Mouse (Mus musculus): ENCODE data around the gene Gp1bb. TPM values are rescaled to one million over a fixed set of nuclear protein-coding genes. Genes with fewer than 3 reads are reported as not detected.

The Gp1bb gene
- total RNA-seq, 2 experiments from 2014 or later, result 0.27 to 0.67 TPM

DNA sequence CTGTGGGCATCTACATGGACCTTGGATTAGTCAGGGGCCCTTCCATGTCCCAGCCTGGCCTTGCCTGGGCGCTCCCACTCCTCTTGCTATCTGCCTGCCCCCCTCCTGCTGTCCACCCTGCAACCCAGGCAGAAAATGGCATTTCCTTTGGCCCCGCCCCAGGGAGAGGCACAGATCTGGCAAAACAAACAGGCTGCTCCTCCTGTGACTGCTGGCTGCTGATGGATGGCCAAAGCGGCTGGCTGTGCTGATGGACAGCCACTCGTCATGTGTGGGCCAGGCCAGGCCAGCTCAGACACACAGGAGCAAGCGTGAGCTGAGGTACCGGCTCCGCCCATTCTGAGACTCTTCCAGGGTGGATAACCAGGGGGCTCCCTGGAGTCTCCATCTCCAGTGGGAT, 20.8 kb downstream of the Gp1bb start:
- no peak for DNase-seq

DNA sequence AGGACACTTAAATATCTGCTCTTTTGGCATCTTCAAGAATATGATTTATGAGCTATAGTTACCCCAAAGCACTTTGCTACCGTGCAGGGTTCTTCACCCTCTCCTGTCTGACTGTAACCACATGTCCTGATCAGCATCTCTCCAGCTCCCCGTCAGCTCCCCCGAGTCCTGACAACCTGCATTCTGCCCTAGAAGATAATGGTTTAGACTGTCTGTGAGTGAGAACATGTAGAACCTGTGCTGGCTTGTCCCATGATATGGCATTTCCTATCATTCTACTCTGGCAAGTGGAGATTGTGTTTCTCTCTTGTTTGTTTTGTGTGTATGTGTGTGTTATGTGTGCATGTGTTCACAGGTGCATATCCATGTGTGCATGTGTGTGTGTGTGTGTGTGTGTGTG, 24.2 kb downstream of the Gp1bb start:
- no peak for DNase-seq

DNA sequence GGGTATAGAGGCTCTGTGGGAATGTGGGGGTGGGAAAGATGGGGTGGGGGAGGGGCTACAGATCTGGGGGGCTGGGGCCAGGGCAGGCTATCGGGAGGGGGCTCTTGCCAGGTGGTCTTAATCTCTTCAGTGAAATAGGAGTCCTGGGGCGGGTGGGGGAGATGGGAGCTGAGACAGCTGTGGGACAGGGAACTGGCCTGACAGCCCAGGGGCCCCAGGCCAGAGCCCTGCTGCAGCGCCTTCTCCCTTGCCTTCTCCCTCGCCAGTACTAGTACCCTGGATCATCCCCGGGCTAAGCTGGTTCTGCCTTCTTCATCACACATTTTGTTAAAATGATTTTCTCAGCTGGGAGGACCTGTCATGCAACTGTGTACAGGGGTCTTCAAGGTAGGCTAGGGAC, 25.9 kb downstream of the Gp1bb start:
- DNase-seq, result no peak

DNA sequence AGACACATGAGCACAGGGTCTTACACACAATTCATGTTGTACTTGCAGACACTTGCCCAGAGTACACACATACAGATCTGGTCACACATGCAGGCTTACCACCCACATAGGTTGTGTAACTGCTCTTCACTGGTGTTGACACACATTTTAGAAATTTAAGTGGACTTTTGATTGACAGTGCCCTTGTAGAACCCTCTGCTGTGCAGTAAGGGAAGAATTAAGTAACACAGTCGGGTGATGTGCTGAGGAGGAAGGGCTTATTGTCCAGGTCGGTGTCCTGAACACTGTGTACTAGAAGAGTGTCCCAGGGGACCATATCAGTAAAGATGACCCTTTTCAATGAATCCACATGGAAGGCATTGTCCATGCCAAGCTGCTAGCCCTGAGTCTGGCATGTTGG, 28.3 kb downstream of the Gp1bb start:
- DNase-seq, result no peak

DNA sequence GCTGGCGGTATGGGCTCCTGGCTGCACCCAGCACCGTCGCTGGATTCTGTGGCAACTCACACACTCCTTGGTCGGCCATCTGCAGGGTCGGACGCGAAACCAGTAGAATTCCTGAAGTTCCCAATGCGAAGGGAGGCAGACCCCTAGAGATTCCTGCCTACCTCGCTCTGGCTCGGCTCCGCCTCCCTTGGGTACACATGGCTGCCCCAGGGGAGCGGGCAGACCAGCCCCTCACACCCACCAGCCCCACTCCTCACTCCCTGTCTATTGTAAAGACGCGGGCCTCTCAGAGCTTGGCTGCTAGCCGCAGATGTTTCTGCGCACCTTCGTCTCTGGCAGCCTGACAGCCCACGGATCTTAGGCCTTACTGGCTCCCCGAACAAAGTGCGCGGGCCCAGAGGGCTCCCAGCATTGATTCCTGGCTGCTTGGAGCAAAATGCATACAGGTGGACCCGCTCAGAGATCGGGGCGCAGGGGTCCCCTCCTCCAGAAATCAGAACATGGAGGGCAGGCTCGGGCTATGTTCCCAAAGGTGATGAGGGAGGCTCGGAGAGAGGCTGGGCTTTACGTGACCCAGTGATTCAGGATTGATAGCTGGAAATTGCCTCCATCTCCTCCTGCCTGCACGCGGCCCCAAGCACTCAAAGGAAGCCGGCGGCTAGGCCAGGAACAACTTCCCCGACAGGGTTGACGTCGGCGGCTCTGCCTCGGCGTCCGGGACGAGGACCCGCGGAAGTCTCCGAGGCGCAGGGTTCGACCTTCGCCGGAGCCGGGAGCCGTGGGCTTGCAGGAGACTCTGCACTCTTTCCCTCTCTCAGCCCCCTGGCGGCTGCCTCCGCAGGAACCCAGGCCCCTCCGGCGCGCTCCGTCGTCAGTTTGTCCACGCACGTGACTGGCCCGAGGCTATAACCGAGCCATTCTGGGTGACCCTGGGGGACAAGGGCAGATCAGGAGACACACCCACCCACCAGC, 30.9 kb downstream of the Gp1bb start:
- no peak for DNase-seq

DNA sequence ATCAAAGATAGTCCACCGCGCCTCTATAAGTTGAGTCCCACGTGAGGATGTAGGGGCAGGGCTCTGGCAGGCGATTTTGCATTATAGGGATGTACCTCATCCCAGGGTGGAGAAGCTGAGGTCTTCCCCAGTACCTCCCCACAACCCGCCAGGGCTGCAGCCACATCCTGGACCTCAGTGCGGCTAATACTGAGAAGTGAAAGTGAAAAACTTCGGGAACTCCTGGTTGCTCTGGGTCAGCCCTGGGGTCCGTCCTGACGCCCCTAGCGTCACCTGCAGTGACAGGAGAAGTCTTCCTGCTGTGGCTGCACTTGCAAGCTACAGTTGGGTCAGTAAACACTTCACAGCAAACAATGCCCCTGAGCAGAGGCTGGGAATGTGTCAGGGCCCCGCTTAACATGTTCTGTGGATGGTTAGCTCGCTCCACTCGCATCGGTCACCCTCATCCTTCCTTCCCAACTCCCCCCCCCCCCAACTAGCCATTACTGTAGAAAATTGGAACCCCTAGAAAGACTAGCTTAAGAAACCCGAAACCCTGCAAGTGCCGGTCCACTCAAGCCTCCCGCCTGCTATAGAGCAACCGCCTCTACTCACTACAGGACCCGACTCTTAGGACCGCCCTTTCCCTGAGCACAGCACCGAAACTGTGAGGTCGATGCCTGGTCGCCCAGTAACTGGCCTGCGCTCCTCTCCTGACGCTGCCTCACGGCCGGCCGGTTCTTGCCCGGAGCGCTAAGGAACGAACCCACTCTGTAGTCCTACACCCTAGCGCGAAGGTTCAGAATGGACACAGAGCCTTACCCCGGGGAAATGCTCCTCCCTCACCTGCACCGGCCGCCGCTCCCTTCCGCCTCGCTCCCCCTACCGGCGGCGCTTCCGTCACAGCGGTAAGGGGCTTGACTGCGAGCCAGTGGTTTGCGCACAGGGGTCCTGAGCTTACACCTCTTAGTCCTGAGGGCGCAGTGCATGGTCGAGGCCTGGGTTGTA, 32.1 kb downstream of the Gp1bb start, which contains the start of gene Tbx1:
TSS of gene Tbx1 (minus strand) at position 868 of the 987 bp plus-strand sequence.
- no peak for DNase-seq

DNA sequence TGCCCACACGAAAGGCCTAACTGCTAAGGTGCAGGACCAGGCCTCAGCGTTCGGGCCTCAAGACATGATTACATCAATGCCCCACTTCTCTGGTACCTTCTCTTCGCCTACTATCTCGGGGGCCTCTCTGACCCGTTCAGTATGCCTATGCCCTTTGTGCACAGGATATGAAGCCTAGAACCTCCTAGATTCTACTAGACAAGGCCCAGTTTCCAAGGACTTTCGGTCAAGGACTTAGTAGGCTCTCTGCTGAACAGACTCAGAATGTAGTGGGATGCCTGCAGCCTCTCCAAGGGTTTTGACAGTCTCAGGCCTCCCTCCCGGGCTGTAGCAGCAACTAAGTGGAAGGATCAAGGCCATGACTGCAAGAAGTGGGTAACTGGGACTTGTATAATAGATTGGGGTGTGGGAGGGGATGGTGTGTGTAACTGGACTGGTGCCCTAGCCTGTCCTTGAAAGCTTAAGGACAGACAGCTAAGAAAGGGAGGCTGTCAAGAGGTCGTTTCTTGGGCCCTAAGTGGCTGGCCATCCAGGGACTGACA, 33.1 kb downstream of the Gp1bb start:
- no peak for DNase-seq

DNA sequence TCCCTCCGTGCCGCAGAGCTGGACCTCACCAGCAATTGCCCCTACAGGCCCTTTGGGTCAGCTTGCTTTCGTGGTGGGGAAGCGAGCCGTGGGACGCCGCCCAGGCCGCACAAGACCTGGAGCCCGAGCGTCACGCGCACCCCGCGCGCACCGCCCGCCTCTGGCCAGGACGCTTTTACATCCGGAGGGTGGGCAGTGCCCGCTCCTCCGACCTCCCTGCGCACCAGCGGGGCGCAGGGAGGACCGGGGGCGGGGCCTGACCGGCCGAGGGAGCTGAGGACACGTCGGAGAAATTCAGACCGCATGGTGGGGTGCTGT, 33.5 kb downstream of the Gp1bb start:
- no peak for DNase-seq

DNA sequence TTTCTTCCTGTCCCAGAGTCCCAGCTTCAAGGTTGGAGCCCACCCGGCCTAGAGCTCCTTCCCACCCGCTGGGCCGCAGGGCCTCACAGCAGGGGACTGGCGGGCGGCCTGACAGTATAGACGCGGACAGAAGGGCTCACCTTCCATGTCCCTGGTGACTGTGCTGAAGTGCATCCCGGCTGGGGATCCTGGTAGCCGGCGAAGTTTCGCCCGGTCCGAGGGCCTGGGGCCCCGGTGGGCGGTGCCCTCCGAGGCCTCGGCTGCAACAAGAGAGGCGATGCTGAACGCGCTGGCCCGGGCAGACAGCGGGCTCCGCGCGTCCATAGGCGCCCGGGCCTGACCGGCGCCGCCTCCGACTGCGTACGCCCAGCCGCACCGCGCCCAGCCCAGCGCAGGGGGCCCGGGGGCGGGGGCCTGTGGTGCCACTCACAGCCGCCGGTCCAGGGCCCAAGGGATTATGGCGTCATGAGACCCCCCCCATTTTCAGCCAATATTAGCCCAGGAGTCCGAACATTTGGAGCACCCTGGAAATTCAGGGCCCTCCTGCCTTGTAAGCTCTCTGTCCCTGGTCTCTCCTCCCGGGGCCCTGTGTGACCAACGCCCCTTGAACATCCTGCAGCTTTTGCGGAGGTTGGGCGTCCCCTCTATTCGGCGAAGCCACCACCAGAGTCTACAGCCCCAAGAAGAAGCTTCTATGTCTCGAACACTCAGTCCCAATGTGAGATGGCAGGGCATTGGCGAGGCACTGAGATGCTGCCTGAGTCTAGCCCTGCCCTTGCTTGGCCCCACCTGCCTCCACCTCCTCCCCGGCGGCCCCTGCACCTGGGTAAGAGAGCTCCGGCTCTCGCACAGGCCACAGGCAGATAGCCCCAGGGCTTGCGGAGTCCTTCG, 34.1 kb downstream of the Gp1bb start:
- no peak for DNase-seq

DNA sequence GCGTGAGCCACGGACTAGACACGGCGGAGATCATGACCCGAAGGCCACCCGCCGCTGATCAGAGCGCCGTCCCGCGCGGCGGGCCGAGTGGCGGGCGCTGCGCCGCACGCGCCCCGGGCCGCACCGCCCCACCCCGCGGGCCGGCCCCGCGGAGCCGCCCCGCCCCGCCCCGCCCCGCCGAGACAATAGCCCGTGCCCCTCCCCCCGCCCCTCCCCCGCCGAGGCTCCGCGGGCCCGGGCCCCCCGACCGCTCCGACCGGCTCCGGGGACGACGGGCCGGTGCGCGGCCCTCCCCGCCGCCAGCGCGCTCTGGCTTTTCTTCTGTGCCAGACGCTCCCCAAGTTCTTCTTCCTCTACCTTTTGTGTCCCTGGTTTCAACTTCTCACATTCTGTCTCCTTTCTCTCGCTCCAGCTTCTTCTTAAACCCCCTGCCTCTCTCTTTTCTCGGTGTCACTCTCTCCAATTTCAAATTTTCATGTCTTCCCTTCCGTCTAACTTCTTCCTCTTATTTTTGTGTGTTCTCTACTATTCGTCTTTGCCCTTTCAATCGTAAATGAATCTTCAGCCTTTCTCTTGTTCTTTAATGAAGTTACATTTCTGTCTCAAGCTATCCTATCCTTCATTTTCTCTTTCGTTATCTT, 35.2 kb downstream of the Gp1bb start:
- DNase-seq, result no peak

DNA sequence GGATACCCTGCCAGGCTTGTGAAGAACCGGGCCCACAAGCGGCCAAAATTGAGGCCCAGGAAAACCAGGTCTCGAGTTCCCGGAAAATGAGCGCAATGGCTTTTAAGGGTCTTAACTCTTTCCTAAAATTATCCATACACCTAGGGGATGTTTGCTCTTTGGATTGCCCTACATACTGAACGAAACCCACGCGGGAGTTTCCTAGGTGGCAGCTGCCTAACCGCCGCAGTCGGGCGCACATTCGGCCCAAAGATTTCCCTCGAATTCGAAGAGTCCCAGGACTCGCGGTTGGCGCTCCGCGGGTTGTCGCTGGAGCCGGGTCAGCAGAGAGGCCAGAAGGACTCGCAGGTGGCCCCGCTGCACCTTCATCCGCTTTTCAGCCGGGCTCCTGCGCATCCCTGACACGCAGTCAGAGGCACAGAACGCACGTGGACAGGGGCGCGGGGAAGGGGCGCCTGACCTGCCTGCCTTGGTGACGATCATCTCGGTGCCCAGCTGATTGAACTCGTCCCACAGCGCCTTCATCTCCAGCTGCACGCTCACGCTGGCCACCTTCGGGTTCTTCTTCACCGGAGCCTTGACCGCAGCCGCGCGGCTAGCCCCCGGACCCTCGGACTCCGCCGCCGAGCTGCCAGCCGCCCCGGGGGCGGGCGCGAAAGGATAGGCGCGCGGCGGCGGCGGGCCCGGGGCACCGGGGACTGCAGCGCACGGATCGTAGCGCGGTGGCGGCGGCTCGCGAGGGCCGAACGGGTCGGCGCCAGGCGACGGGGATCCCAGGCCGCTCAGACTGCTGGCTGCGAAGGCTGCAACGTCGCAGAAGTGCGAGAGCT, 35.9 kb downstream of the Gp1bb start:
- no peak for DNase-seq

DNA sequence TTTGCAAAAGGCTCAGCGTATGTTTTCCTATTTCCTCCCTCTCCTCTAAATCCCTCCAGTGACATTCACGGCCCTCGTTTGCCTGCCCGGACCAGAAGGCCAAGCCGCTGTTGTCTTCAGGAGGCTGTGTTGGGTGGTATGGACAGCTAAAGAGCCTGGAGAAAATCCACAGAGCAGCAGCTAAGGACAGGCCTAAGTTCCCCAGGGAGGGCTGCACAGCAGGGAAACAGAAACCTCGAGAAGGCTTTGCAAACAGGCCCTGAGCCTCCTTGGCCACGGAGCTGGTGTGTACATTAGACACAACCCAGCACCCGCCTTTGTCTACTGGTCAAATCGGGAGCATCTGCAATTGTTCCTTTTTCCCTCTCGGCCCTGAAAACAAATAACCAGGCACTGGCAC, 36.5 kb downstream of the Gp1bb start:
- no peak for DNase-seq

DNA sequence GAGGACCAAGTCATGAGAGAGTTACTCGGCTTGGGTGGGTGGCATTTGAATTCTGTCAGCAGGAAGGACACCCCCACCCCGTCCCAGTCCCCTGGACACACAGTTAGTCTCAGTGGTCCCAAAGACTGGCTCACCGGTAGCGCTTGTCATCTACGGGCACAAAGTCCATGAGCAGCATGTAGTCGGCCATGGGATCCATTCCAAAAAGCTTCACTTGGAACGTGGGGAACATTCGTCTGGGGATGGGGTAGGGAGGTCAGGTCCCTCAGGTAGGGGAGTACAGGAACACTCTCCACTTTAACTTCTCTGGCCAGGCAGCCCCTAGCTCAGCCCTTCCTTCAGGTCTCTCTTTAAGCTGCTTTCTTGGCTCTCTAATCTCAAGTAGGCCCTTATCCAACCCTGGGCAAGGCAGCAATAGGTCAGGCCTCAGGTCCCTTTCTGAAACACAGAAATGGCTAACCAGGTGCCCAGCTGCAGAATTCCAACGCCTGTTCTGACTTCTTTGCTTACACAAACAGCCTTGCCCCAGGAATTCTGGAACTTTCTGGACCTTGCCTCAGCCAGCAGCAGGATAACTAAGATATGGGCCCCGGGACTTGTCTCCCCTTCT, 37.2 kb downstream of the Gp1bb start:
- DNase-seq, result no peak

DNA sequence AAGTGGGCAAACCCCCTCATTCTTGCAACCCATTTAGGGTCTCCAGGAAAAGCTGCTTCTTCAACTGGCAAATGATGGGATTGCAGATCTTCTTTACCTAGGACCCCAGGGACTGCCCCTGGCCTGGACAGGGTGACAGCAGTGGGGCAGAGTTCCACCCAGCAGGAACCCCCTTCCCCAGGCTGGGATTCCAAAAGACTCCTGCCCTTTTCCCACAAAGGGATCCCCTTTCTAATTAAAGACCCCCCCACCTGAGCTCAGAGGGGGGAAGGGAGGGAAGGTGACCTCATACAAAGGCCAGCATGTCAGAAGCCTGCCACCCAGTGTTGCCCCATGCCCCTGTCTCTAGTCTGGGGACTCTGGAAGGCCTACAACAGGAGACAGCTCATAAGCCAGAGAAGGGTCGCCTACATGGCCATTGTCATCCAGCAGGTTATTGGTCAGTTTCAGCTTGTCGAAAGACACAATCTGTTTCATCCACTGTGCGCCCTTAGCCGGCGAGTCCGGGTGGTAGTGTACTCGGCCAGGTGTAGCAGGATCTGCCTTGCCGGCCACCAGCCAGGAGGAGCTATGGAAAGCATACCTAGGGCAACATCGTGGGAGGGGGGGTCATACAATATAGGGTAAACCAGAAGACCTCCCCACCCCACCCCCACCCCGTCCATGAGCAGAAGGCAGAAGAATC, 38.4 kb downstream of the Gp1bb start:
- DNase-seq, result no peak

DNA sequence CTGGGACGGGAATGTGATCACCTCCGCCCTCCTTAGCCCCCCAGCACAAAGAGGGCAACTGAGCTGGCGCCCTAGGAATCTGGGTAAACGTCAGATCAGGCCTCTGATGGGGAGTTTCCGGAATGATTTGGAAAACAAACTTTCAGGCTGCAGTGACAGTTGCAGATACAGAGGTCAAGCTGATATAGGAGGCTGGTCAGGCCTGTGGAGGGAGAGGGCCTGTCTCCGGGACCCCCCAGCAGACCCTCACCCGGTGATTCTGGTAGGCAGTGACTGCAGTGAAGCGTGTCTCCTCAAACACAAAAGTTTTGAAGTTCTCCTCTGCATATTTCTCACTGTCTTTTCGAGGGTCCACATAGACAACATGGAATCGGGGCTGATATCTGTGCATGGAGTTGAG, 39.0 kb downstream of the Gp1bb start:
- no peak for DNase-seq

DNA sequence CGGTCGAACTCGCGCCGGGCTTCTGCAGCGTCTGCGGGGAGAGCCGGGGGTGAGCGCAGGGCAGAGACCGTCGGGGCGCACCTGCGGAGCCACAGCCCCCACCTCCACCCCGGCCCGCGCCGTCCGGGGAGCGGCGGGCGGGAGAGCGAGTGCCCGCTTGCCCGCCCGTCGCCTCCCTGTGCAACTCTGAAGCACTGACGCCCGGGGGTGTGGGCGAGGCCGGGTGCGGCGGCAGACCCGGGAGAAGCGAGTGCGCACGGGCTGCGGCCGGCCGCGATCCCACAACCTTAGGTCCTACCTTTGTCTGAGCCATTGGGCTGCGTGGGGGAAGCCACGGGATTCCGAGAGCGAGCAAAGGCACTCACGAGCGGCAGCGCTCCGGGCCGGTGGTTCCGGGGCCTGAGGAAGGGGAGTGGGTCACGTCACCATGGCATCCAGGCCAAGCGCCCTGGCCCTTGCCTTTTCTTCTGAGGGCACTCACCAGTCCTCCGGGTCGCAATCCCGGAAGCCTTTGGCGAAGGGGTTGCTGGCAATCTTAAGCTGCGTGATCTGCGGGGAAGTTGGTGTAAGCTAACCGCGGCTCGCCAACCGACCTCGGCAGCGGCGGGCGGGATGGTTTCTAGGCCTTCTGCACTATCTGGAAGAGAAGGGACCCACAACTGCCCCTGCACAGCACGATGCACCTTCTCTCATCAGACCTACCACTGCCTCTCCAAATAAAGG, 39.6 kb downstream of the Gp1bb start:
- no peak for DNase-seq

DNA sequence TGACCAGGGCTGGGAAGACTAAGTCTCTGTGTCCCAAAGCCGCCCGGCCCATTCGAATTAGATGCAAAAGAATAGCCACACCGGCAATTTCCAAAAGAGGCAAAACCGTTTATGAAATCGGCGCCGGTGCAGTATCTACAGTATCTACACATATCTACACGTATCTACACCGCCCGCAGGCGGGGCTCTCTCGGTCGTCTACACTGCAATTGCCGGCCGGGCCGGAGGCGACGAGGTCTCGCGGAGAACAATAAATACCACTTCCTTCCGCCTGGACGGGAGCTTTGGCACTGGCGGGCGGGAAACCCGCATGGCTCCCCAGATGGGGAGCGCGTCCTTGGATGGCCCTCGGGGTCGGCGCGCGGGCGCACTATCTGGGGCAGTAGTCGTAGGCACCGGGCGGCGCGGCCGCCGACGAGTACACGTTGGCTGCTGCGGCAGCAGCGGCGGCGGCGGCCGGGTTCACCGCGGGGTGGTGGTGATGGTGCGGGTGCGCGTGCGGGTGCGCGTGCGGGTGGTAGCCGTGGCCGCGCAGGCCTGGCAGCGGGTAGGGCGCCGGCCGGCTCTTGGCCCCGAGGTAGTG, 40.5 kb downstream of the Gp1bb start:
- peak in 1 of 2 experiments; percentile 26 for DNase-seq

DNA sequence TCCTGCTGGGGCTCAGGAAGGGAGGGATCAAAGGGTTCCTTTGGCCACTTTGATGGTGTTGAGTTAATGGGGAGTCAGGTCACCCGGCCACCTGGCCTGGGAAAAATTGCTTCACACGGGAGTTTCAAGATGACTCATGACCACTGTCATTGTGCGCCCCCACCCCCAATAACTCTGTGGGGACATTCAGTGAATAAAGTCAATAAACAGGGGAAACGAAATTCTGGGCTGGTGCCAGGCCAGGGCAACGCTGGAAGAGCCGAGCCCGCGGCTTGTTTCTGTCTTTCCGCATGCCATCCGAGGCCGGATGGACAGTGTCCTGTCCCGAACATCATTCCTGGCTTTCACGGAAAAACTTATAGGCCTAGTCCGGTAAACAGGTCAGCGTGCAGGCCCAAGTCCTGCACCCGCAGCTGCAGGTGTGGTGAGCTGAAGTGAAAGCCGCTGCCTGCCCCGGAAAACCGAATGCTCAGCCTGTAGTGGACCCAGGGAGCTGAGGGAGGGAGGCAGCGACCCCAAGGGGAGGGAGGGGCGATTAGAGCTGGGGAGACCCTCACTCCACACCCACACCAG, 41.1 kb downstream of the Gp1bb start:
- DNase-seq, result peak in 1 of 2 experiments; percentile 25
